Mouse (Mus musculus): ENCODE data around the gene Btf3.
A peak's percentile ranks its signal among the peaks of the same experiment; 100 is the strongest.

The Btf3 gene

GRCm38 (mm10) chr13:98316480-98317245 is at the start of gene Btf3:
Btf3 (minus strand) TSS chr13:98317006.
- peak; percentile 96 to 98 for DNase-seq

DNA sequence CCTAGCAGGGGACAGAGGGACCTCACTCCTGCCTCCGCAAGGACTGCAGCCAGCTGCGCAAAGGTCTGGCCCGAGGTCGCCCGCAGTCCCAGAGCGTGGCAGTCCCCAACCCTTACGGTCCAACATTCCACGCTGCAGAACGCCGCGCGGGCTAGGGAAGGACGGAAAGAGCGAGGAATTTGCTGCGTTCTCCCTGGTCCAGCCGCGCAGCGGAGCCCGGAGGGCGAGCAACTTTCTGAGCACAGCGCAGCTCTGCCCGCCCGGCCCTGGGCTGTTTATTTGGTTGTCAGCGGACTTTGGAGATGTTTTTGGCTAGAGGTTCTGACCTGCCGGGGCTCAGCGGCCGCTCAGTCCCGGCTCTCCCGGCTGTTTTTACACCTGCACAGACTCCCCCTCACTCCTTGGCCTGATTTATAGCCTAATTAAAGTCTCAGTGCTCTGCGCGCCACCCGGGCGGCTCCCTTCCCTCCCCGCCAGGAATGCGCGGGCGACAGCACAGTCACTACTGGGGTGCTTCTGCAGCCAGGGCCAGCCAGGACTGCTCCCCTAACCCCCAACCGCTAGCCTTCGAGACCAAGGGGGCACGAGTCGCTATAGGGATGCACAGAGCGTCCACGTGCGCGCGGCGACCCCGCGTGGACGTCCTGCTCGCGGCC is 49.1 kb upstream of the Btf3 start:
- DNase-seq = peak; percentile 66 to 82

- DNase-seq = no peak
Observed at GRCm38 (mm10) chr13:98365081-98365480, 48.3 kb upstream of the Btf3 start.

- DNase-seq = no peak
Observed at GRCm38 (mm10) chr13:98363046-98363445, 46.2 kb upstream of the Btf3 start.

GRCm38 (mm10) chr13:98361161-98361560 is 44.4 kb upstream of the Btf3 start:
- DNase-seq = no peak

GRCm38 (mm10) chr13:98360391-98360790 is 43.6 kb upstream of the Btf3 start:
- no peak for DNase-seq

- DNase-seq = no peak
Observed at GRCm38 (mm10) chr13:98359337-98359736, 42.5 kb upstream of the Btf3 start.

DNA sequence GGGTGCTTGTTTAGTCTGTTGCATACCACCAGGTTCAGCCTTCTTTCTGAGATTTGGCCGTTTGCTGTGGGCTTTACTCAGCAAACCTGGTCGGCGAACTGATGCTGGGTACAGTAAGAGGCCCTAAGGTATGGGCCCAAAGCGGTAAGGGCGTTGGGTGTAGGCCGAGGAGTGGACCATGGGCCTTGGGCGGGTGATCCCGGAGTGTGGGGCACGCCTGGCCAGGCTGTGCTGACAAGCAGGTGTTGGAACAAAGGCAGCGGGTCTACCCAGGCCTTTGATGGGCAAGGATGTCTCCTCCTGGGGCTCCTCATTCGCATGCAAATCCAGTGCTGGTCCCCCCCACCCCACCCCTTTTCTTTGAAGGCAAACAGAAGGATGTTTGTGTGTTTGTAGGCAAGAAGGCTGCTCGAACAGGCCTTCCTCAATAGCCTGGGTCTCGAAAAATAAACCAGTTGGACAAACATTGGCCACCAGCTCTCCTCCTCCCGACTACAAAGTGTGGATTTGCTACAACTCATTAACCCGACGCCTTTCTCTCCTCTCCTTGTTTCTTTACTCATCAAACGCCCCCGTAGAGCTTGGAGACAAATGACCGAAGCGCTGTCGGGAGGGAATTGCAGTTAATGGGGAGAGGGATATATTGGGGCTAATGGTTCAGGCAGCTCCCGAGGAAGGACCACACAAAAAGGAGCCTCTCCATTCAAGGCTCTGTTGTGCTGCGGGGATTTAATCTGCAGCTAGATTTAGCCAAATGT is 41.8 kb upstream of the Btf3 start:
- DNase-seq = peak; percentile 21 to 44

- DNase-seq = no peak
Observed at GRCm38 (mm10) chr13:98357433-98358423, 40.9 kb upstream of the Btf3 start.

DNA sequence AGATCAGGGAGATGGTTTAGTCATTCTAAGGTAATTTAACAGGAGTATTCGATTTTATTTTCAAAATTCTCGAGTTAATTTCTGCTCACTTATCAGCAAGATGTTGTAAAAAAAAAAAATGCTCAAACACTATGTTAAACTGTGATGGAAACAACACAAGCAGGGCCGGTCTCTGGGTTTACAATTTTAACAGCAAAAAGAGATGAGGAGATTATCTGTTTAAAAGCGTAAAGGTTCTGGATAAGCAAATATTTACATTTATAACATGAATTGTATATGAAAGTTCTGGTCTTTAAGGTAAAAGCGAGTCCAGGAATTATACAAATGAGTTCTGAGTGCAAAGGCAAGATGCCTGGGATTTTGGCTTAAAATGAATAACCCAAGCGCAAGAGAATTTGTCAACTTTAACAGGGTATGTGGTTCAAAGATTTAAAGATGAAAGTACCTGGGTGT is 40.2 kb upstream of the Btf3 start:
- DNase-seq = no peak

DNA sequence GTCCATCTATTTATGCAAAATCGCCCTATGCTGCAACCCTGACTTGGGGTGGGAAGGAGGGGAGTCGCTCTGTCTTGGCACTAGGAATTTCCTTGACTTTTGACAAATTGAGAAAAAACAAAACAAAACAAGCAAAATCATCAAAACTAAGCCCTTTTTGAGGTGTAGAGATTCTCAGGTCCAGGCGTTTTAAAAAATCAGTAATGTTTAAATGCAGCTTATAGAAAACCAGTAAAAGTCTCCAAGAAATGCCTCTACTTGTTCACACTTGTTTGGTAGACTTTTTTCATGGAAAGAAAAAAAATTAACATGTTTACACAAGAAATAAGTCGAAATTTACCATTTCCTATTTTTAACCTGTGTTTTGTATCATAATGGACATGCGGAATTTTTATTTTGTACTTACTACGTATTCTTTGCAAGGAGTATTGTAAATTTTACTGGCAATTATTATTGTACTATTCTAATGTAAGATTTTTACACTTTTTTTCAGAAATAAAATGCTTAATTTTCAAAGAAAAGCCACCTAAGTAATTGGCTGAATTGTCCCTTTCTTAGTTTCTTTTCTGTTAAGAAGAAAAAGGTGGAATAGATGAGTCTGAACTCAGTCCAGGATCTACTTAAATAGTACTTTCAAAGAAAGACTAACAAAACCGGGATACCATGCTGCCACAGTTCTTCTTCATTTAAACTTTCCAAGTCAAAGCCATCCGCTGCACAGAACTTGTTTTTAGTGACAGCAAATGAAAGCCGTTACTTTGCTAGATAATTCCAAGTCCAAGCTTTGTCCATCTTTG is 39.6 kb upstream of the Btf3 start:
- no peak for DNase-seq

DNA sequence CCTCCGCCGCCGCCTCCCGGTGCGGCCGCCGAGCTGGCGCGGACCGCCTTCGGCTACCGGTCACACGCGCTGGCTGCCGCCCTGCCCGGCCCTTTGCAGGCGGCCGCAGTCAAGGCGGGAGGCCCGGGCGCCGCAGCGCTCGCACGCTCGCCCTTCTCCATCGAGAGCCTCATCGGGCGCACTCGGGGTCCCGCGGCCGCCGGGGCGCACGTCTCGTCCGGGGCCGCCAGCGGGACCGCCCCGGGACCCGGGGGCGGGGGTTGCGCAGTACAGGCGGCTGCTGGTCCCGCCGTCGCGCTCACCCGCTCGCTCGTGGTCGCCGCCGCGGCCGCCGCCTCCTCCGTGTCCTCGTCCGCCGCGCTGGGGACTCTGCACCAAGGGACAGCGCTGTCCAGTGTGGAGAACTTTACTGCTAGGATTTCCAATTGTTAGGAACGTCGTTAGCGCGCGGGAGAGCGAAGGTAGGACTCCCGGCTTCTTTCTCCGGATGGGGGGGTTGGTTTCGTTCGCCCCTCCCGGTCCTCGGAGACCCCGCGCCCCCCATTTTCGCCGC is 38.8 kb upstream of the Btf3 start:
- peak; percentile 55 to 74 for DNase-seq

GRCm38 (mm10) chr13:98354871-98355558 is 38.2 kb upstream of the Btf3 start:
- peak; percentile 55 to 66 for DNase-seq

GRCm38 (mm10) chr13:98354090-98354801 is 37.4 kb upstream of the Btf3 start, which contains the start of gene Foxd1:
Foxd1 (plus strand) TSS chr13:98354242.
- DNase-seq = peak; percentile 81 to 87

- no peak for DNase-seq
Observed at GRCm38 (mm10) chr13:98353709-98354089, 36.9 kb upstream of the Btf3 start.

DNA sequence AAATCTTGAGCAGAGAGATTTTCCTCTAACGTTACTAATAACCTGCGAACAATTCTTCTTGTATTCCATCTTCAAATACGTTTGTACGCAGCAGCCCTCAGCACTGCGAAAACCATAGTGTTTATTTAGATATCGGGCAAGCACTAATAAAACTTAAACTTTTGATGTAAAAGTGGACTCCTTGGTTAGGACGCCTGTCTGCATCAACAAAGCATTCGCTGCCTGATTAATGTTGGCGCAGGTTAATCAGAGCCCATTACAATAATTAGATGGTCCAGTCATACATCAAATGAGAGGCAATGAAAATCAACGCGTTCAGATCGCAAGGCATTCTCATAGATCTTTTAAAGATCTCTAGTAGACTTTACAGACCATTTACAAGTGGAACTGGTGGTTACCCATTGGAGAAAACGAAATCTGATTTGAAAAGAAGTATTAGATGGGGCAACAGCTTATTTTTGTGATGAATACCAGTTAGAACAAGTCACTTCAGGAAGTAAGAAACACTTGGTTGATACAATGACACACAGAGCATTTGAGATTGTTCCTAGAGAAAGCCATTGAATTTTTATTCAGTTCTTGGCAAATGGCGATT is 35.7 kb upstream of the Btf3 start:
- DNase-seq = no peak

DNA sequence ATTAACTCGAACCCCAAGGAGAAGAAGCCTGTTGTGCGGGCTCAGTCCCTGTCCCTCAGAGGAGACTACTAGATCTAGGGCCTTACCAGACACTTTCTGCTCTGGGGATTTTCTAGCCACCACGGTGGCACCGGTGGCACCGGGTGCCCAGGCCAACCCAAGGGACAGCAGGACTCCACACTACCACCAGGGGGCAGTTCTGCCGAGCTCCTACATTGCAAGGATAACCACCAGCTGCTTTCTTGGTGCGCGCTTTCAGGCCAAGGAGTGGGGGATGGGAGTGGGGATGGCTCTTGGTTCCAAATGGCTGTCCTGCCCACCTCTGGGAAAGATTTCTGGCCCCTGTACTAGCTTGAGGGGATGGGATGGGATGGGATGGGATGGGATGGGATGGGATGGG is 34.7 kb upstream of the Btf3 start:
- peak; percentile 72 to 82 for DNase-seq

DNA sequence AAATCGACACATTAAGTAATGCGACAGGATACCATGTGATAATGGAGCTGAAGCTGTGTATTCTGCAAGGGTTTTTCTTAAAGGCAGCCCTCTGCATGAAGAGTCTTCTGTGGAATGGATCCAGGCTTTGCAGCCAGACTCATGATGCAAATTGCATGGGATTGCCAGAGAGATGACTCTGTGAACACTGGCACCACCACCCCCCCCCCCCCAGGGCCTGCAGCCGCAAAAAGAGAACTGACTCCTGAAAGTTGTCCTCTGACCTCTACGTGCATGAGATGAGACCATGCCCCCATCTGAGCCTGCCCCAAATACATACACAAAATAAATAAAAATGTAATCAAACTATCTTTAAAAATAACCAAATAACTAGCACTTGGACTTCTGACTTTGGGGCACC is 32.7 kb upstream of the Btf3 start:
- DNase-seq = no peak

DNA sequence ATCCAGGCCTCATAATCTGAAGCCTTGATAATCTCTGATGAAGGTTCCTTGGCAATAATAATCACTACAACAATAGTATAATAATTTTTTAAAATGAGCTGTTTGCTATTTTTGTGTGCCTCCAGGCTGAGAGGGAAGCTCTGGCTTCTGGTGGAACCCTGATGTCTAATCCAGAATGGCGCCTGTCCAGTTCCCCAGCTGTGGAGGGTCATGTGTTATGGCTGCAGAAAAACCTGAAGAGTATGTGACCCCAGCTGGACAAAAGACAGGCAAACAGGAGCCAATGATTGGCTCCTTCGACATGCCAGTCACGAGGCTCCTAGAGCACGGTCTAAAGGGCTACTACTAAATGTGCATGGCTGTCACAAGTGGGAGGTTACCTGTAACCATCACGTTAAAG is 23.7 kb upstream of the Btf3 start:
- peak; percentile 75 to 79 for DNase-seq

All from kidney, postnatal 4 days (tissue).